Mouse (Mus musculus) midbrain, postnatal 0 days (tissue): ENCODE results near the gene Fbxo21. TPM values are rescaled to one million over a fixed set of nuclear protein-coding genes. Genes with fewer than 3 reads are reported as not detected.

ENCODE experiments used
- ATAC-seq: fragments of 200-750 bp; cut with Nextera tagmentation; 2 replicates; pipeline ENCODE4 v1.8.0; 2017; ENCODE audit warnings: moderate number of reproducible peaks, mild to moderate bottlenecking, moderate TSS enrichment, moderate library complexity; ENCODE audit not compliant: low FRiP score
- DNase-seq: peaks from one replicate; pipeline ENCODE4 v3.0.0-alpha.2; 2015; ENCODE audit warnings: low spot score
- H3K27ac ChIP-seq: fragments of 300-500 bp; sonication (generic); 2 replicates; pipeline ENCODE4 v1.5.1; 2014; ENCODE audit warnings: low read depth, mild to moderate bottlenecking, low read length, mixed read lengths
- H3K27me3 ChIP-seq: fragments of 300-500 bp; sonication (generic); 2 replicates; pipeline ENCODE4 v1.6.1; 2014; ENCODE audit warnings: low read length, control low read depth, mixed read lengths; ENCODE audit not compliant: insufficient read depth
- H3K36me3 ChIP-seq: fragments of 300-500 bp; sonication (generic); 2 replicates; pipeline ENCODE4 v1.6.1; 2014; ENCODE audit warnings: low read length, control low read depth, mixed read lengths; ENCODE audit not compliant: insufficient read depth
- H3K4me1 ChIP-seq: fragments of 300-500 bp; sonication (generic); 2 replicates; pipeline ENCODE4 v1.6.1; 2014; ENCODE audit warnings: mild to moderate bottlenecking, control low read depth, antibody characterized with exemption, low read length, mixed read lengths; ENCODE audit not compliant: insufficient read depth
- H3K4me2 ChIP-seq: fragments of 300-500 bp; sonication (generic); 2 replicates; pipeline ENCODE4 v1.6.1; 2014; ENCODE audit warnings: low read depth, mild to moderate bottlenecking, low read length, mixed read lengths; ENCODE audit not compliant: poor library complexity, severe bottlenecking
- H3K4me3 ChIP-seq: fragments of 300-500 bp; sonication (generic); 2 replicates; pipeline ENCODE4 v1.5.1; 2014; ENCODE audit warnings: low read depth, mild to moderate bottlenecking, low read length, moderate library complexity
- H3K9ac ChIP-seq: fragments of 300-500 bp; sonication (generic); replicated peaks from 2 replicates; pipeline ENCODE4 v1.6.1; 2014; ENCODE audit warnings: mild to moderate bottlenecking, low read length, moderate library complexity, mixed read lengths; ENCODE audit not compliant: poor library complexity, severe bottlenecking
- H3K9me3 ChIP-seq: fragments of 300-500 bp; sonication (generic); 2 replicates; pipeline ENCODE4 v1.6.1; 2016; ENCODE audit warnings: low read length, control low read depth
- CTCF ChIP-seq: IDR thresholded peaks from 2 replicates; pipeline ENCODE4 v1.5.1; 2016; ENCODE audit warnings: antibody characterized with exemption, mild to moderate bottlenecking
- WGBS: fragments of 180-500 bp; shearing (Covaris S2); extraction: QIAGEN DNeasy Blood & Tissue Kit; methylation state at CpG from one replicate; pipeline ENCODE4 v1.1.7; 2014; 5-methylcytosine and 5-hydroxymethylcytosine counted together
- polyA plus RNA-seq: library from polyadenylated mRNA; unstranded; fragments of >200 nt; fragmentation: Nextera tagmentation; extraction: Ambion mirVana; gene quantifications from 2 replicates; pipeline ENCODE4 v1.2.1, GENCODE M21; 2015
- total RNA-seq: library from RNA; depleted of rRNA; stranded (reverse); fragments of >200 nt; gene quantifications from 2 replicates; pipeline ENCODE4 v1.2.3, GENCODE M21; 2014

Gene Fbxo21
- total and polyA plus RNA-seq, 2 experiments from 2014 or later: 156 to 203 TPM

GRCm38 (mm10) chr5:117954429-117954828, 22.1 kb upstream of the Fbxo21 start:
- DNase-seq (peak; percentile 43), ATAC-seq (no peak)
- Histone ChIP-seq H3K4me1 (no peaks in the 10 kb centered on the region), H3K4me2 (no peak overlapping the region), H3K9me3 (no peaks in the 10 kb centered on the region), H3K27ac (no peak overlapping the region), H3K4me3 (no peak overlapping the region), H3K27me3 (no peaks in the 10 kb centered on the region), H3K9ac (no peak overlapping the region), H3K36me3 (no peaks in the 10 kb centered on the region)
- 78% methylated on average over 1 of the region's 1 CpGs for WGBS
- TF ChIP-seq CTCF: no peak

- H3K4me1 ChIP-seq: no peaks in the 10 kb centered on the region
- H3K4me3 ChIP-seq: no peak overlapping the region
- no peak overlapping the region for H3K27ac ChIP-seq
- no peaks in the 10 kb centered on the region for H3K9me3 ChIP-seq
- no peak overlapping the region for H3K4me2 ChIP-seq
- H3K9ac ChIP-seq: no peak overlapping the region
- WGBS: 34% methylated on average over 10 of the region's 10 CpGs
- no peaks in the 10 kb centered on the region for H3K36me3 ChIP-seq
- DNase-seq (peak; percentile 50), ATAC-seq (no peak)
- TF ChIP-seq CTCF: peak; percentile 71
- H3K27me3 ChIP-seq: no peaks in the 10 kb centered on the region
Measured at GRCm38 (mm10) chr5:117955675-117956420, 20.7 kb upstream of the Fbxo21 start.

GRCm38 (mm10) chr5:117964750-117965149, 11.8 kb upstream of the Fbxo21 start:
- Histone ChIP-seq H3K9ac (no peak overlapping the region), H3K4me1 (no peaks in the 10 kb centered on the region), H3K4me3 (no peak overlapping the region), H3K4me2 (no peak overlapping the region), H3K9me3 (no peaks in the 10 kb centered on the region), H3K27me3 (no peaks in the 10 kb centered on the region), H3K27ac (no peak overlapping the region), H3K36me3 (no peaks in the 10 kb centered on the region)
- ATAC-seq (no peak), DNase-seq (no peak)
- 57% methylated on average over 9 of the region's 9 CpGs for WGBS
- TF ChIP-seq CTCF: no peak

GRCm38 (mm10) chr5:117966956-117967355, 9.6 kb upstream of the Fbxo21 start:
- no peaks in the 10 kb centered on the region for H3K4me1 ChIP-seq
- no peak overlapping the region for H3K27ac ChIP-seq
- DNase-seq (no peak), ATAC-seq (no peak)
- WGBS: 69% methylated on average over 9 of the region's 9 CpGs
- H3K27me3 ChIP-seq: no peaks in the 10 kb centered on the region
- no peaks in the 10 kb centered on the region for H3K9me3 ChIP-seq
- no peak for TF ChIP-seq CTCF
- no peak overlapping the region for H3K4me2 ChIP-seq
- H3K9ac ChIP-seq: no peak overlapping the region
- no peaks in the 10 kb centered on the region for H3K36me3 ChIP-seq
- H3K4me3 ChIP-seq: no peak overlapping the region

- ATAC-seq: no peak
- no peak for TF ChIP-seq CTCF
- Histone ChIP-seq H3K4me2 (no peak overlapping the region), H3K27me3 (no peaks in the 10 kb centered on the region), H3K4me3 (no peak overlapping the region), H3K9ac (no peak overlapping the region), H3K9me3 (no peaks in the 10 kb centered on the region), H3K36me3 (no peaks in the 10 kb centered on the region), H3K27ac (no peak overlapping the region), H3K4me1 (no peaks in the 10 kb centered on the region)
- DNase-seq: no peak
- WGBS: 58% methylated on average over 4 of the region's 4 CpGs
Measured at GRCm38 (mm10) chr5:117967659-117968069, 8.9 kb upstream of the Fbxo21 start.

GRCm38 (mm10) chr5:117969681-117970427, 6.7 kb upstream of the Fbxo21 start:
- Histone ChIP-seq H3K36me3 (no peaks in the 10 kb centered on the region), H3K4me2 (no peak overlapping the region), H3K9ac (no peak overlapping the region), H3K4me3 (no peak overlapping the region), H3K27me3 (no peaks in the 10 kb centered on the region), H3K27ac (no peak overlapping the region), H3K4me1 (no peaks in the 10 kb centered on the region), H3K9me3 (no peaks in the 10 kb centered on the region)
- 90% methylated on average over 10 of the region's 10 CpGs for WGBS
- ATAC-seq: no peak
- no peak for DNase-seq
- no peak for TF ChIP-seq CTCF
